Mouse (Mus musculus) spleen, postnatal 4 days (tissue): ENCODE results near the gene Cd200r1.

Experiments used
- DNase-seq, 2 experiments: peaks; one replicate each; pipeline ENCODE4 v3.0.0; 2022; ENCODE audit warnings: low spot score in 2 of 2

The Cd200r1 gene

DNA sequence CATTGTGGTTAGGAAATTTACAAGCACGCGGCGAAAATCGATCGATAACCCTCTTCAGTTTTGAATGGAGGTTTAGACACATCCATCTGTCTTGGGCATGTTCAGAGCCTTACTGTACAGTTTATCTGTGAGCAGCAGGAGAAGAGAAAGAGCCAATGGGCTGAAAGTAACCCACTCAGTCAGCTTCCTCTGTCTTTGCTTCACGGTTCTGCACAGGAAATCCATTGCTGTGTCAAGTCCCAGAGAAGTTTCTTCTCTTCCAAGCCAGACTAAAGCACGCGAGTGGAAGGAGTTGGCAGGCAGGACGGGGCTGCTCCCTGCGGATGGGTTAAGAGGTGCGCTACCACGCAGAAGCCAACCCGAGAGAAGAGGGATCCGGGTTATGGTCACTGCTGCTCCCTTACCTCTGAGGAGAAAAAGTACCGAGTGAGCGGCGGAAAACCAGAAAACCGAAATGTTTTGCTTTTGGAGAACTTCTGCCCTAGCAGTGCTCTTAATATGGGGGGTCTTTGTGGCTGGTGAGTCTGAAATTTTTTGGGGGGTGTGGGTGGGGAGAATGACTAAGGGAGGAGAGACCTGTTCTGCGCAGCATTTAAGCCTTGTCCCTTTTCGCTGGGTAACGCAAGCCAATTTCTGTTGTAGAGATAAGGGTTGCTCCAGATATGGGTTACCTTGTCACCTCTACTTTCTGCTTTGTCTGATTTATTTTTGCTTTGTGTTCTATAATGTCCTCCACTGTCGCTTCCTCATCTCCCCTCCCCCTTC, at the start of gene Cd200r1:
TSS of gene Cd200r1 (plus strand) at position 182 of the 765 bp plus-strand sequence.
- no peak for DNase-seq

DNA sequence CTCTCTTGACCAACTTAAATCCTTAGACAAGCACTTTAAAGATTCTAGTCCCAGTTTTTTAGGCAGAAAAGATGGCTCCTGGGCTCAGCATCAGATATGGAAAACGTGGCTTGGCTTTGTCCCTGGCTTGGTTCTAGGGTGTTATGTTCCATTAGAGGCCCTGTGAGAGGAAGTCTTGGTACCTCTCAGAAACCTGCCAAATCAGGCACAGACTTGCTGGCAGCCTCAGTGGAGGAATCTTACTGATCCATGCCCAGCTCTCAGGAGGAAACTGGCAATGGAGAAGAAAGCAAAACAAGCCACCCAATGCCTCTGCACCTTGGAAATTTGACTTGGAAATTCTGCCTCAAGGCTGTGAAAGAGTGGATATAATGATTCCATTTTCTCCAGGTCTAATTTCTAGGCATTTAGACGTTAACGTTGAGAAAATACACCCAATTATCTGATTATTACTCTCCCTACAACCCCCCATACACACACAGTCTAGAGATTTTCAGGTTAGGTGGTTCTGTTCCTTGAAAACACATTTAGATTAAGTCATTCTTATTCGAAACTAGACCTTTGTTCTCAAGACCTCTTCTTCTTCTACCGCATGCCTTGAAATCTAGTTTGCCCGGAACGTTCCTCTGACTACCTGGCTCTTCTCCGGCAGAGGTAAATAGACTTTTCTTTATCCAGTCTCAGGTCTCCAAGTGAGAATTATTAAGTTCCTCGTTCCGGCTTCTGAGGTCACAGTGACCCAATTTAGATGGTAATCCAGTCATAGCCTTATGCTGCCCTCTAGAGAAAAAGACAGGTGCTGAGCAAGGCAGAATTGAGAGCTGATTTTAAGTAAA, 49.0 kb upstream of the Cd200r1 start:
- DNase-seq, result no peak

DNA sequence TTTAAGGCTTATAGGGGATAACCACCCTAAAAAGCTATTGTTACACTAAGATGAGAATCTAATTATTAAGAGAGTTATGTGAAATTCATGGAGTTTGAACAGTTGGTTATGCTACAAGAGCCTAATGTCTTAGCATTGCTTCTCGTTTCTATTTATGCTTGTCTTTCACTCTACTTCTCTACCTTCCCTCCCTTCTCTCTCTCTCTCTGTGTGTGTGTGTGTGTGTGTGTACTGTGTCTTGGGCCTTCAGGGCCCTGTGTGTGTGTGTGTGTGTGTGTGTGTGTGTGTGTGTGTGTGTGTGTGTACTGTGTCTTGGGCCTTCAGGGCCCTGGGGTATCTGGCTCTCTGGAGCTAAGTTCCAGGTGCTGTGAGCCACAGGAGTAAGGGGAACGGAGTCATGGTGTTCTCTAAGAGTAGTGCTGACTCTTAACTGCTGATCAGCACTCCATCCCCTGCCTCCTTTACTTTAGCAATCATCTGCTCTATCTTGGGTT, 48.3 kb upstream of the Cd200r1 start:
- DNase-seq, result no peak

DNA sequence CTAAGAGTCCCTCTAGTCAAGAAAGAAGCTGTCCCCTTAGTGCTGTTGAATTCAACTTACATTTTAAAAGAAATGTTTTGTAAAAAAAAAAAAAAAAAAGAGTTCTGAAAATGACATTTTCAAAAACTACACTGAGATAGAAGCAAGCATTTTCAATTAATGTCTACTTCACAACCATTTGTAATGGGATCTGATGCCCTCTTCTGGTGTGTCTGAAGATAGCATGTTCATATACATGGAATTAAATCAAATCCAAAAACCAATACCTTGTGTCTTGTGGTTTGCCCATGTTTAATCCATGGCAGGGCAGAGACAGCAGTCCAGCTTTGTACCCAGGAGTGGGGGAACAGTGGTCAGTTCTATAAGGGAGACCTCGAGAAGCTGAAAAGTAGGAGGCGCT, 47.7 kb upstream of the Cd200r1 start:
- DNase-seq, result no peak

DNA sequence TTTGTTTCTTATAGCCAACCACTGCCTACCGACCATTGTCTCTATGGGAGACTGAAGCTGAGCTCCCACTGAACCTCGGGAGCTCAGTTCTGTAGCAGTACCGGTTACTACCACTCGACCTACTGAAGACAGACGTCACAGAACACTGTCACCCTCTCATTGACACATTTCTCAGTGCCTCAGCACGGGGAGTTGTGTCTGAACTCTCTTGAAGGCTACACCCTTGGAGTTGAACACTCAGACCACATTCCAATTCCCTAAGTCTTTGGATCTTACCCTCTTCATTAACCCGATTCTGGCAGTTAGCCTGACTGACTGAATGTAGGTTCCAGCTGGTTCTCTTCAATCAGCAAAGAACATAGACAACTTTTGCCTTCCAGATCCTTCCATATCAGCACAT, 46.2 kb upstream of the Cd200r1 start:
- no peak for DNase-seq

DNA sequence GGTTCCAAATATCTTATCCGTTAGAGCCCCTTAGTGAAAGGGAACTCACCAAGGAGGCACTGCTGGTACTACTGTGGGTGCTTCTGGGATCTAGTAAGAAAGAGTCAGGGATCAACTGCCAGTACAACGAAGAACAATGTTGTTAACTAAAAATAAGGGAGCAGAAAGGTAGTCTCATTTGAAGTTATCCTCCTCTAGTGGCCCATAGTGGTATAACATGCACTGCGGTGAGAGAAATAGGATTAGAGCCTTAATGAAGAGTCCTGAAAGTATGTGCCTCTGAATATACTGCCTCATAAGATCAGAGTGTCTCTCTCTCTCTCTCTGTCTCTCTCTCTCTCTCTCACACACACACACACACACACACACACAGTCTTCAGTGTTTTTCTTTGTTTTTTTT, 45.0 kb upstream of the Cd200r1 start:
- no peak for DNase-seq

DNA sequence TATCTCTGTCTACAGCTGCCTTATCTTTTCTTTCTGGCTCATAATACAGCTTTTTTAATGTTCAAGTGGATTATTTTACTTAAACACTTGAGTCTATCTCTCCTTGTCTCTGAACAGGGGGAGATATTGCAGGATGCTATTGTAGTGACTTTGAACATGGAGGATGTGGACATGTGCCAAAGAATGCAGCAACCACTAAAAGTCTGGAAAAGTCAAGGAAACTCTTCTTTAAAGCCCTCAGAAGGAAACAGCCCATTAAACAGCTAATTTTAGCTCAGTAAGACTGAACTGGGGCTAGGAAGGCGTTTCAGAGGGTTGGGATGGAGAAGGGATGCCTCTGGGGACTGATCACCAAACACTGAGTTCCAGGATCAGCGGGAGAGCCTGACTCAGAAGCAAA, 42.9 kb upstream of the Cd200r1 start:
- no peak for DNase-seq

DNA sequence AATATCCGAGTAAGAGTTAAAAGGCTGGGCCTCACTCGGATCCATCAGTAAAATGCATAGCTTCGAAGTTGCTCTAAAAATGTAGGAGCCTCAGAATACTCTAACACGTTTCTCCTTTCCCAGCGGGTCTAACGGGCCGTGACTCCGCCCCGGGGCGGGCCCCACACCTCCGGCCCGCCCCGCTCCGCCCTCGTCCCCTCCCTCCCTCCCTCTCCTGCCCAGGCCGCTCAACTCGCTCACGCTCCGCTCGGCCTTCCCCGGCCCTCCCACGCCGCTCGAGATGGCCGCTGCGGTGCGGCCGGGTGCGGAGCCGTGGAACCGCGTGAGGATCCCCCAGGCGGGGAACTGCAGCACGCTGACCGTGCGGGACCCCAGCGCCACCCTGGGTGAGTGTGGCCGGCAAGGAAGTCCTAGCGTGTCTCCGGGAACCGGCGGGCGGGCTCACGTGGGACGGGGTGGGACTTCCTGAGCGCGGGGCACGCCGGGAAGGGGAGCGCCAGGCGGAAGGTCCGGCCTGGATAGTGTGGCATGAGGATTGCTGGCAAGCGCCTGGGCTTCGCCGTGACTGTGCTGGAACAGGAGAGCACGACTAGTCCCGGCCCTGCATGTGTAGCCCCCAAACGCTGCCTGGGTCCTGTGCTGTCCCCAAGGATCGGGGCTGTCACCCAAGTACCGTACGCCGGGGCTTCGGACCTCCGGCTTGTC, 41.3 kb upstream of the Cd200r1 start, which contains the start of gene Nepro:
TSS of gene Nepro (plus strand) at position 219 of the 705 bp plus-strand sequence.
- peak; percentile 88 to 94 for DNase-seq

DNA sequence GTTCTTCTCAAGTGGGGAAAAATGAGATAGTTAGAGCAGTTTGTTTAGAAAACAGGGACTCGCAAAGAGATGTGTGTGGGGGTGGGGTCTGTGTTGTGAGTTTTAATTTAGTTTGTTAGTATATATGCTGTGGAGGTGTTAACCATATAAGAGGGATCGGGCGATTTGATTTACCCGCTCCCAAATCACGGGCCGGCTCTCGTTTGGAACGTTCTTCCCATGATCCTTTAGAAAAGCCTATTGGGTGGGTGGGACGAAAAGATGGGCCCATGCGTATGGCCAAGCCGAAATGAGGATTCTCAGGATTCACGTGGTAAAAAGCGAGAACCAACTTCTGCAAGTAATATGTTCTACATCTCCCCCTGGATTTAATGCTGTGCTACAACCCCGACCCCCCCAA, 40.7 kb upstream of the Cd200r1 start:
- no peak for DNase-seq

DNA sequence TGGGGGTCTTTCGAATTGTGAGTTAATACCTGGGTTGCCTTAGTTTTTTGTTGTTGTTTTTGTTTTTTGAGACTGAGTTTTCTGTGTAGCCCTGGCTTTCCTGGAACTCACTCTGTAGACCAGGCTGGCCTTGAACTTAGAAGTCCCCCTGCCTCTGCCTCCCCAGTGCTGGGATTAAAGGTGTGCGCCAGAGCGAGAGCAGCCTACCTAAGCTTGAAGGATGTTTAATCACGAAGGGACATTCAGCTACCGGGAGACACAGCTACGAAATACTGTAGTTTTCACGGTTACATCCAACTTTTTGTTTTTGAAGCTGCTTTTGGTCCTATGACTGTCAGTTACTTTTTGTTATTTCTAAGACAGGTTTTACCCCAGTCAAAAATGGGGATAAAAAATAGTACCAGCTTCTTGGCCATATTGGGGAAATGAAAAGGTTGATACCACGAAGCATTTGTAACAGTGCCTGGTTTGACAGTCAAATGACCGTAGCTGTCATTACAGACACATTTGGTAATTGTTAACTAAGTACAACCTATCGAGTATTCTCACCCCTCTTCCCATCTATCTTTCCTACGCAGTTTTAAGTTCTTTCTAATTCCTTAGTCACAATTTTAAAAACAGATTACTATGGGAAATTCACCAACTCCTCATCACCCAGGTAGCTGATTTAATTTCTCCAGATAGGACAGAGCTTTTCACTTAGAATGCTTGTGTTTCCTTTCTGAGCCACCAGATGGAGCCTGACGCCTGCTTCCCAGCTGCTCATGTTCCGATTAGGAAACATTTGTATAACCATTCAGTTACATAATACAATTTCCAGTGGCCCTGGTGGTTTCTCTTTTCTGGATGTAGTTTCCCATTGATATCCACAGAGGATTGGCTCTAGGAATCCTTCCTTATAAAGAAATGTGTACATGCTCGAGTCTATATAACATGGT, 40.0 kb upstream of the Cd200r1 start:
- peak; percentile 64 to 79 for DNase-seq

DNA sequence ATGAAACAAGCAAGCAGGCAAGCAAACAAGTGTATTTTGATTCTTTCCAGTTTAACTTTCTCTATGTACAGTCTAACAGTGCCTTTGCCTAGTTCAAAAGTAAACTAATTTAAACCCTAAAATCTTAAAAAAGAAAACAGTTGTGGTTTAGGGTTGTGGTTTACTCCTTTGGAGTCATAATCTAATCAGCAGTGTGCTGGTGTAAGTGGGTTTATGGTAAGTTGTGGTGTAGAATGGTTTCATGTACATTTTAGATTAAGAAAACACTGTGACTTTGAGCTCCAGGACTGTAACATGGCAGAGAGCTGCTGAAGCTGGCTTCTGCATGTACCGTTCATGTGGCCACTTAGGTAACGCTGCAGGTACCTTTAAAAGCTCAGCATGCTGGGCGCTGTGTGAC, 38.0 kb upstream of the Cd200r1 start:
- DNase-seq, result no peak

DNA sequence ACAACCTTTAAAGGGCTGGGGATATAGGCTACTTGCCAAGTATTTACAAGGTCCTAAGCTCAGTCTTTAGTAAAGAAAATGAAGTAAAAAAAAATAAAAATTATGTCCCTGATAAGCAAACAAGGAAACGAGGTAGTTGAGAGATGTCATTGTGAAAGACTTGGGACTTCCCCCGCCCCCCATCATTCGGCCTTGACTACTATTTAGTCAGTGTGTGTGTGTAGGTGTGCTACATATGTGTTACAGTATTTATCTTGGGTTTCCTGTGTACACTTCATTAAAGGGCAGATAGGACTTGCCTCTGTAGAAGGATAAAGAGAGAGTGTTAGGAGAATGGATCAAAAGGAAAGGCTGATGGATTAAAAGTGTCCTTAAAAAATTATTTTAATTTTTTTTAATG, 31.5 kb upstream of the Cd200r1 start:
- no peak for DNase-seq

DNA sequence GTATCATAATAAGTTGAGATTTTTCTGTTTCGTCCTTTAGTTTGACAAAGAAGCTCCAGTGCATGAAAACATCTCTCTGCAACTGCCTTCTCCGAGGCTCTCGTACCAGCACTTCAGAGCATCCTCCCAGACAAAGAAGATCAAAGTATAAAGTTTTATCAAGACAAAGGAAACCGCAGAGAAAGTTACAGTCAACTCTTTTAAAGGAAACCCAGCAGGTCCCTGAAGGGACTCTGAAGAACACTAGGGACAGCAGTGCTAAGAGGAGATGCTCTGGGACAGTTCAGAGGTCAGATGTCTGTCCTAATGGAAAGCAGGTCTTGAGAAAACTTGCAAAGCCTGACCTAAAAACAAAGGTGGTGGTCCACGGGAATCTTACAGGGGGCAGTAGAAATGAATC, 29.9 kb upstream of the Cd200r1 start:
- DNase-seq, result no peak

DNA sequence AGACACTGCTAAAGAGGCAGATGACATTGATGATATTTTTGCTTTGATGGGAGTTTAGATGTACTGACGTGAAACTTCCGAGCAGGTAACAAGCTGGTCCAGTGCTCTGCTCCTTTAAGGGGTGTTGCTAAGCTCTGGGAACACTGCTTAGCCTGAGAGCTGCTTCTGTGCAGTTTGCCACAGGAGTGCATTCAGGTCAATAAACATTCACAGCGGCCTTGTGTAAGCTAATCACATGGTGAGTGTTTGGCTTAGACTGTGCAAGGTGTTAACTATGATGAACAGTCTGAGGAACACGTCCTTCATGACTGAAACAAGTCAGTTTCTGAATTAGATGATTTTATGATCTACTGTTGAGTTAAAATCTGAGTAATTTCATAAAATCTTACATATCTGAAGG, 29.4 kb upstream of the Cd200r1 start:
- DNase-seq, result no peak

DNA sequence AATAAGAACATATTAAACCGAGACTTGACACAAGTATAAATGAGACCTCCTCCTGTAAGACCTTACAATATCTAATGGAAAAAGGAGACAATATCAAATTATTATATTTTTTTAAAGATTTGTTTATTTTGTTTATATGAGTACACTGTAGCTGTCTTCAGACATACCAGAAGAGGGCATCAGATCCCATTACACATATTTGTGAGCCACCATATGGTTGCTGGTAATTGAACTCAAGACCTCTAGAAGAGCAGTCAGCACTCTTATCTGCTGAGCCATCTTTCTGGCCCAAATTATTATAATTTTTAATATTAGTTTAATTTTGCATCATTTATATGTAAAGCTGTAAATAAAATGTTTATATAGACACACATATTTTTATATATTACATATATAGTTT, 22.8 kb upstream of the Cd200r1 start:
- no peak for DNase-seq

DNA sequence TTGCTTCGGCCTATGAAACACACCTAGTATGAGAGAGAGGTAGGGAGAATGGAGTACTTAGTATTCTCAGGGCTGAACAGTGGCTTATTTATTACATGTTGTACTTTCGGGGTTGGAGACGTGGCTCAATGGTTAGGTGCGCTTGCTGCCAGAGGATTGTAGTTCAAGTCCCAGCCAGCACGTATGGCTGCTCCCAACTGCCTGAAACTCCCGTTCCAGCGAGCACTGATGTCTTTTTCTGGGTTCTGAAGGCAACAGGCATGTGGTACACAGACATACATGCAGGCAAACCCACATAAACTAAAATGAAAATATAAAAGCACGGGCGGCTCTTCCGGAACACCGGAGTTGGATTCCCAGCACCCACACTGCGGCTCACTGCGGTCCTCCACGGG, 20.1 kb upstream of the Cd200r1 start:
- no peak for DNase-seq

DNA sequence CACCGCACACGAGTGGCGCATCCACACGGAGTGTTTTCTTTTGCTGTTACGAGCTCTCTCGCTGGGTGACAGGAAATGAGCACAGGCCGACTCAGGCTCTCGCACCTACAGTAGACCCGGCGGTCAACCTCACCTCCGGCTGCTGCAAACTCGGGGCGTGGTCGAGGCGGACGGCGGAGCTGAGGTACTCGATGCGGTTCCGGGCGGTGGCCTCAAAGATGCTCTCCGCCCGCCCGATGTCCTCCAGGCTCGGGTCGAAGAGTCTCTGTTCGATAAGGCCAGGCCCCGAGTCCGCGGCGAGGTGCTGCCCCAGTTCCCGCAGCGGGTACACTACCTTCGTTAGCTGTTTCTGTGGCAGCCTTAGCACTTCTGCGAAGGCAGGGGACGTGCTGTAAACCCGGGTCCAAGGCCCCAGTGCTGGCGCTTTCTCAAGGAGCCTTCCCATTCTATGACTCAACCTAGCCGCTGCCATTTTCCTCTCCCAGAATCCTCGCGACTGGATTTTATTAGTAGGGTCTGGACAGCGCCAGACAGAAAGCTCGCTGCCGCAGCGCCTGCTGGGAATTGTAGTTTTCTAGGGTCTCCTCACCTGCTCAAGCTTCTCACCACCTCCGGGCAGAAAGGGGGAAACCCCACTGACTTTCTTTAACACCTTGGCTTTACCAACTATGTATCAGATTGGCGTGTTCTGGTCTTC, 19.5 kb upstream of the Cd200r1 start, which contains the start of gene Gtpbp8:
TSS of gene Gtpbp8 (minus strand) at position 498 of the 697 bp plus-strand sequence.
- DNase-seq, result peak; percentile 75 to 89

DNA sequence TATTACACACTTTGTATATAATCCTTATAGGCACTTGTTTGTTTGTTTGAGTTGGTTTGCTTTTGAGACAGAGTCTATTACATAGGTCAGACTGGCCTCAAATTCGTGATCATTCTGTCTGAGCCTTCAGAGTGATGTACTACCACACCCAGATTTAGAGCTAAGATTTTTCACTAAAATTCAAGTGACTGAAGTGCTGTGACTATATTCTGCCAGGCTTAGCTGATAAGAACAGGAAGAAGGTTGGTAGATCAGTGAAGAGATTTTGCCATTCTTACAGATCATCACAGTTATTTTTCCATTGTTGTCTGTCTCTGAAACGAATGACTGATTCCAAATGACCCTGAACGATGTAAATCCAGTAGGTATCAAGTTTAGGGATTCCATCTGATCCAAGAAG, 17.5 kb upstream of the Cd200r1 start:
- no peak for DNase-seq

DNA sequence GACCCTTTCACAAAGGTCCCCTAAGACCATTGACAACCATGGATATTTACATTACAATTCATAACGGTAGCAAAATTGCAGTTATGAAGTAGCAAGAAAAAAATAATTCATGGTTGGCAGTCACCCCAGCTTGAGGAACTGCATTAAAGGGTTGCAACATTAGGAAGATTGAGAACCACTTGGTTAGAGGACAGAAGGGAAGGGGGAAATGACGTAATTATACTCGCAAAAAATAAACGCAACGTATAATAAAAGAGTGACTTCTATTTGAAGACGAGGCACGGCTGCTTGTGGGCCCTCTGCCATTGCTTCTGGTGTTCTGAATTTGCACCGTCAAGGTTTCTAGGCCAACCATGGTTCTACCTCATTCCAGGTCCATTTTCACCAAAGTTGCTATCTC, 7.8 kb upstream of the Cd200r1 start:
- no peak for DNase-seq

DNA sequence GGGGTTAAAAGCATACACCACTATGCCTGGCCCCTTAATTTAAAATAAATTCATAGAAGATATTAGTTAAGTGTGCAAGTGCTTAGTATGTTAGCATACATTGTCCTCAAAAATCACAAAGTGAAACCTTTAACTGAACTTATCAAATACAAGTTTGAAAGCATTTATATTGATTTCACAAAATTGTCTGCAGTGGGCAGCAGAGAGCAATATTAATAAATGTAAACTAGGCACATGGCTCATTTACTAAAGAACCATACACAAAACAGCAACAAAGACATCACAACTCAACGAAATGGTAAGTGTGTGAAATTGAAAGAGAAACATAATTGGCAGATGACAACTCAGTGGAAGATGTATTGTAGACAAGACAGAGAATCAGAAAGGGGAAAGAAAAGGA, 3.7 kb upstream of the Cd200r1 start:
- DNase-seq, result no peak
